Mouse (Mus musculus) ES-E14 (cell line): ENCODE measurements around the gene Agbl5. TPM values are rescaled to one million over a fixed set of nuclear protein-coding genes. Genes with fewer than 3 reads are reported as not detected.

Experiments
- DNase-seq: peaks from one replicate; pipeline ENCODE4 v3.0.0-alpha.2; 2013; ENCODE audit warnings: low read depth, low spot score
- H3K27ac ChIP-seq: 2 replicates; pipeline ENCODE4 v1.5.1; 2012; ENCODE audit warnings: low read depth, mild to moderate bottlenecking, low read length, moderate library complexity, mixed read lengths; ENCODE audit not compliant: poor library complexity, insufficient read depth, severe bottlenecking
- H3K36me3 ChIP-seq: 2 replicates; pipeline ENCODE4 v1.6.1; 2012; ENCODE audit warnings: mild to moderate bottlenecking, low read length, moderate library complexity, mixed read lengths; ENCODE audit not compliant: control insufficient read depth, poor library complexity, insufficient read depth, severe bottlenecking
- H3K4me1 ChIP-seq, 2 experiments: fragments of 150-350 bp in 1 of 2; sonication (generic) in 1 of 2; 2 replicates each; pipeline ENCODE4 v1.6.1; 2012; ENCODE audit warnings: low read length in 2 of 2, mild to moderate bottlenecking in 1 of 2, mixed read lengths in 1 of 2; ENCODE audit not compliant: control insufficient read depth in 2 of 2, insufficient read depth in 2 of 2, poor library complexity in 1 of 2
- H3K4me3 ChIP-seq, 2 experiments: fragments of 150-350 bp in 1 of 2; sonication (generic) in 1 of 2; 2 replicates each; pipeline ENCODE4 v1.5.1; 2012; ENCODE audit warnings: low read length in 2 of 2, low read depth in 1 of 2, mild to moderate bottlenecking in 1 of 2, mixed read lengths in 1 of 2; ENCODE audit not compliant: insufficient read depth in 1 of 2, poor library complexity in 1 of 2, severe bottlenecking in 1 of 2
- H3K9ac ChIP-seq: 2 replicates; pipeline ENCODE4 v1.6.1; 2012; ENCODE audit warnings: low read depth, mild to moderate bottlenecking, low read length, mixed read lengths; ENCODE audit not compliant: poor library complexity, insufficient read depth, severe bottlenecking
- H3K9me3 ChIP-seq: fragments of 150-350 bp; sonication (generic); 2 replicates; pipeline ENCODE4 v1.6.1; 2012; ENCODE audit warnings: low read depth, mild to moderate bottlenecking, low read length; ENCODE audit not compliant: control insufficient read depth, insufficient read depth
- CHD2 ChIP-seq: IDR thresholded peaks from 2 replicates; pipeline ENCODE4 v1.6.1; 2014; ENCODE audit warnings: mild to moderate bottlenecking, low read depth, low read length, inconsistent platforms
- HCFC1 ChIP-seq: IDR thresholded peaks from 2 replicates; pipeline ENCODE4 v1.6.1; 2012; ENCODE audit warnings: low read length, inconsistent platforms, borderline replicate concordance; ENCODE audit not compliant: insufficient read depth
- MAFK ChIP-seq: IDR thresholded peaks from 2 replicates; pipeline ENCODE4 v1.6.1; 2014; ENCODE audit warnings: mild to moderate bottlenecking, low read depth, low read length, inconsistent platforms; ENCODE audit not compliant: insufficient read depth
- ZC3H11A ChIP-seq: IDR thresholded peaks from 2 replicates; pipeline ENCODE4 v1.6.1; 2012; ENCODE audit warnings: low read depth, mild to moderate bottlenecking, inconsistent platforms, low read length, borderline replicate concordance
- ZNF384 ChIP-seq: IDR thresholded peaks from 2 replicates; pipeline ENCODE4 v1.6.1; 2012; ENCODE audit warnings: low read depth, low read length, inconsistent platforms
- in situ Hi-C, 2 experiments: fragments of 600-800 bp; cut with MboI; formaldehyde crosslinking; loops; one replicate each; pipeline ENCODE4 v1.15.1; 2025; ENCODE audit warnings: low sequenced_read_pairs in 2 of 2, inconsistent platforms in 1 of 2; ENCODE audit not compliant: unreplicated experiment in 2 of 2
- total RNA-seq: library from RNA; depleted of rRNA; stranded (reverse); fragments of 300-350 nt; gene quantifications from 2 replicates; pipeline ENCODE4 v1.2.3, GENCODE M21; 2012

Agbl5 gene
- total RNA-seq, 1 experiment, result 17.0 TPM

- Histone ChIP-seq H3K9me3 (no peaks in the 10 kb centered on the region), H3K4me3 (peak overlapping the region; percentile 42 to 54; a peak in 3 of 4 replicates), H3K9ac (peak overlapping the region; percentile 35; the same call in 1 of the 2 replicates), H3K36me3 (no peaks in the 10 kb centered on the region; the same call in 1 of the 2 replicates), H3K4me1 (peaks cover 2 to 34% of the 10 kb centered on the region in 2 experiments; a peak in 3 of 4 replicates), H3K27ac (no peak overlapping the region)
- no peak for TF ChIP-seq ZC3H11A
- no peak for DNase-seq
- in situ Hi-C loops, result no loop called here
Observed at GRCm38 (mm10) chr5:30920621-30921020, 32.1 kb downstream of the Agbl5 start.

- H3K36me3 ChIP-seq, result no peaks in the 10 kb centered on the region; the same call in 1 of the 2 replicates
- peak within 1 kb of the TSS; percentile 72 to 79 for H3K4me3 ChIP-seq
- no peak within 1 kb of the TSS for H3K27ac ChIP-seq
- in situ Hi-C loops, result no loop called here
- peak; percentile 89 for DNase-seq
- no peak for TF ChIP-seq ZC3H11A
- no peak for TF ChIP-seq MAFK
- TF ChIP-seq HCFC1, result no peak
- TF ChIP-seq CHD2, result no peak
- TF ChIP-seq ZNF384, result no peak
- peak within 1 kb of the TSS; percentile 61 for H3K9ac ChIP-seq
- no peaks in the 10 kb centered on the region for H3K9me3 ChIP-seq
- peaks cover 0 to 32% of the 10 kb centered on the region in 2 experiments; a peak in 3 of 4 replicates for H3K4me1 ChIP-seq
Observed at GRCm38 (mm10) chr5:30921256-30922033, 33.0 kb downstream of the Agbl5 start, which contains the start of gene Khk. TSS of gene Khk (plus strand) at chr5:30921431.

- Histone ChIP-seq H3K9ac (no peak overlapping the region), H3K4me3 (no peak overlapping the region)
Observed at GRCm38 (mm10) chr5:30922581-30923041, 34.1 kb downstream of the Agbl5 start.

GRCm38 (mm10) chr5:30923119-30923518 is 34.6 kb downstream of the Agbl5 start:
- Histone ChIP-seq H3K36me3 (no peaks in the 10 kb centered on the region; the same call in 1 of the 2 replicates), H3K4me3 (no peak overlapping the region), H3K27ac (no peak overlapping the region), H3K4me1 (peaks cover 0 to 25% of the 10 kb centered on the region in 2 experiments; a peak in 3 of 4 replicates), H3K9me3 (no peaks in the 10 kb centered on the region), H3K9ac (no peak overlapping the region)
- no peak for DNase-seq
- TF ChIP-seq CHD2, result no peak
- TF ChIP-seq ZC3H11A, result no peak
- TF ChIP-seq ZNF384, result no peak
- no peak for TF ChIP-seq MAFK
- TF ChIP-seq HCFC1, result no peak
- in situ Hi-C loops, result no loop called here

More at GRCm38 (mm10) chr5:30922581-30923041, 34.1 kb downstream of the Agbl5 start:
- Histone ChIP-seq H3K36me3 (no peaks in the 10 kb centered on the region; the same call in 1 of the 2 replicates), H3K27ac (no peak overlapping the region), H3K4me1 (peaks cover 0 to 30% of the 10 kb centered on the region in 2 experiments; a peak in 3 of 4 replicates), H3K9me3 (no peaks in the 10 kb centered on the region)
- no peak for DNase-seq
- in situ Hi-C loops, result no loop called here
- TF ChIP-seq ZC3H11A (no peak), HCFC1 (no peak), CHD2 (no peak), MAFK (no peak), ZNF384 (no peak)
